Mouse (Mus musculus) frontal cortex, adult 2 months (tissue): ENCODE data around the gene Gm17545. TPM values are rescaled to one million over a fixed set of nuclear protein-coding genes. Genes with fewer than 3 reads are reported as not detected.

Source experiments
- DNase-seq, 2 experiments: peaks; one replicate each; pipeline ENCODE4 v3.0.0; 2022; ENCODE audit warnings: low spot score in 1 of 2; ENCODE audit errors: extremely low spot score in 1 of 2
- polyA plus RNA-seq: library from polyadenylated mRNA; depleted of rRNA; stranded (reverse); fragments of >200 nt; gene quantifications from 2 replicates; pipeline ENCODE4 v1.2.3, GENCODE M21; 2012

Gene Gm17545
- polyA plus RNA-seq, 1 experiment: not detected

DNA sequence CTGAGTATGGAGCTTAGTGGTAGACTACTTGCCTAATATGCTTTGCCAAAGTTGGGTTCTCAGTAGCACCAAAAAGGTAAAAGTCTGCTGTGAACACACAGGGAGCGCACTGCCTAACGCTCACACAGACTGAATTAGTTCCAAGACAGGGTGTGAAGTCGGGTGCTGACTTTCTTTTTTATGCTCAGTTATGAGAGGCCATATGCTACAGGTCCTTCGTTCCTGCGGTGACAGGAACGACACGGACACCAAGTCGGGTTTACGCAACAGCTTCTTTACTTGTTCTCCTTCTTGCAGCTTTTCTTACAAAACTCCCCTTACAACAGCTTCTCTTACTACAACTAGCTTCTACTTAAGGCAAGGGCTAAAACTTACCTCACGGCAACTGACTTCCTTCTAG is 10.9 kb upstream of the Gm17545 start:
- no peak for DNase-seq

DNA sequence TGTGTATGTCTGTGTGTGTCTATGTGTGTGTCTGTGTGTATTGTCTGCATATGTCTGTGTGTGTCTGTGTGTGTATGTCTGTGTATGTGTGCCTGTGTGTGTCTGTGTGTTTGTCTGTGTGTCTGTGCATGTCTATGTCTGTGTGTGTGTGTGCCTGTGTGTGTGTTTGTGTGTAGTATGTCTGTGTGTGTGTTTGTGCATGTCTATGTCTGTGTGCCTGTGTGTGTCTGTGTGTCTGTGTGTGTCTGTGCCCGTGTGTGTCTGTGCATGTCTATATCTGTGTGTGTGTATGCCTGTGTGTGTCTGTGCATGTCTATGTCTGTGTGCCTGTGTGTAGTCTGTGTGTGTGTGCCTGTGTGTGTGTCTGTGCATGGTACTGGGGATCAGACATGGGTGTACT is 9.0 kb upstream of the Gm17545 start:
- no peak for DNase-seq

GRCm38 (mm10) chr9:22447213-22447612 is 6.9 kb upstream of the Gm17545 start:
- no peak for DNase-seq

- no peak for DNase-seq
Observed at GRCm38 (mm10) chr9:22448420-22448819, 5.7 kb upstream of the Gm17545 start.

DNA sequence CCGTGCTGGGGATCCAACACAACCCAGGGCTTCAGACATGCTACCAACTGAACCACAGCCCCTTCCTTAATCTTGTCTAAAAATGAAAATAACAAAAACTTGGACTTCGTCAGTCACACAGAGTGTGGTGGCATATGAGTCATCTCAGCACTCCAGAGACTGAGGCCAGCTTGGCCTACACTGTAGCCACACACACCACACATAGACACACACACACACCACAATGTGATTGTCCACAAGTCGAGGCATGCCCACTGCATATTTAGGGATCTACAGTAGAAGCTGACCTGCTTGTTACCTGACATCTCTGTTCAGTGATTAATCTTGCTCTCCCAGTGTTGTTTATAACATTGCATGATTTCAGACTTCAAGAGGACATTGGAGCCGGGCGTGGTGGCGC is 4.9 kb upstream of the Gm17545 start:
- no peak for DNase-seq

DNA sequence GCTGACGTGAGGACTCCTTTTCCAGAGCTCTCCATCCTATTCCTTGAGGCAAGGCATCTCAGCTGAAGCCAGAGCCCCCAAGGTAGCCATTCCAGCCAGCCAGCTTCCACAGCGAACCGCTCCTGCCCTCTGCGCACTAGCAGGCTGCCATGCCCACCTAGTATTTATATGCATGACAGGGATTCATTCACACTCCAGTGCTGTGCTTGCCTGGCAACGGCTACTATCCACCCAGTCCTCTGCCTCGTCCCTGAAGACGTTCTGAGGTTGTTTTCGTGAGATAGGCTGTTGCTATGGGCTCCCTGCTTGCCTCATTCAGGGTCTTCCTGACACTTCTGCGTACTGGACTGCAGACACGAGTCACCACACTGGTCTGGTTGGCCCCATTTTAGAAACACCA is 1.4 kb upstream of the Gm17545 start:
- peak in 1 of 2 experiments; percentile 14 for DNase-seq

GRCm38 (mm10) chr9:22453501-22453924 is 577 bp upstream of the Gm17545 start:
- DNase-seq: peak in 1 of 2 experiments; percentile 12

DNA sequence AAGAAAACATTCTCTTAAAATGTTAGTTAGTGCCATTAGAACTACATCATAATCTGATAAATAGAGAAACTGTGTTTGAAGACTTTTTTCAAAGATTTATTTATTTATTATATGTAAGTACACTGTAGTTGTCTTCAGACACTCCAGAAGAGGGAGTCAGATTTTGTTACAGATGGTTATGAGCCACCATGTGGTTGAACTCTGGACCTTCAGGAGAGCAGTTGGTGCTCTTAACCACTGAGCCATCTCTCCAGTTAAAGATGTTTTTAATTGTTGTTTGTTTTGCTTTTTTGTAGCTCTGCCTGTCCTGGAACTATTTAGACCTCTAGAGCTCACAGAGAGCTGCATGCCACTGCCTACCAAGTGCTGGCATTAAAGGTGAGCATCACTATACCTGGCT is 951 bp downstream of the Gm17545 start:
- DNase-seq: no peak

DNA sequence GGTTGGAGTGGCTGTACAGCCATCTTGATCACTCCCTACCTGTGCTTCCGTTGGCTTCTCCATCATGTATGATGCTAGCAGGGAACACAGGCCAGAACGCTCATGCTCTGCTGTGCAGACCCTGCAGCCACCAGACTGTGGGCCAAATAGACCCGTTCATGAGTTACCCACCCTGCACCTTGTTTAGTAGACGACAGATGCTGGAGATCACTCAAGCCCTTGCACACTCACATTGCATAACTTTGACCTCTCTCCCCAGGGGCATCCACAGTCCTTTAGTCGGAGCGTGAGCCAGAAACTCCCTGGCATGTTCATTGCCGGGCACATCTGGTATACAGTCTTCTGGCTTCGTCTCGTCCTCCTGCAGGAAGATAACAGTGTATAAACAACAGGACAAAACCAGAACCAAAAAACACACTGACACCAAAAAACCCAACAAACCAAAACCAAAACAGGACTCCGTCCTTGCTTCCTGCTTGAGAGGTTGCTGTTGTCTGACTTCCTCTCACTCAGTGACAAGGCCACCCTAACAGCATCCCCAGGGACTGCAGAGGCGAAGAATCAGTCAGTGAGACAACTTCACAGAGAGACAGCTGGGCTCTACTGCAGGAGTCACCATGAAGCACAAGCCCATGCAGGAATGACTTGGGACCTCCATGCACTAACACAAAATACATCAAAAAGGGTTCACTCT is 3.2 kb downstream of the Gm17545 start:
- DNase-seq: no peak

DNA sequence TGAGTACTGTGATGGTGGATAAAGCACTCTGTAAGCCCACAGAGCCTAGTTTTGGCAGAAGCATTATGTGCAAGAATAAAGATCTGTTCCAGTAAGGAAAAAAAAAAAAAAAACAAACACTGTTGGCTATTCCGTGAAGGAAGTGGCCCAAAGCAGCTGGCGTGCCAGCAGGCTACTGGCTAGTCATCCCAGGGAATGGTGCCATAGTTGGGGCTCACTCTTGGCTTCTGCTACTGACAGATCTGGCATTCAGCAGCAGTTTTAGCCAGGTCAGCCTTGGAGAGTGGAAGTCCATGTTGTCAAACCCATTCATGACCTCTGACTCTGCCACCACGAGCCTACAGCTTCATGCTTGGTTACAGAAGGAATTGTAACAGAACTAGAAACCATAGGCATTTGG is 7.9 kb downstream of the Gm17545 start:
- peak in 1 of 2 experiments; percentile 53 for DNase-seq

DNA sequence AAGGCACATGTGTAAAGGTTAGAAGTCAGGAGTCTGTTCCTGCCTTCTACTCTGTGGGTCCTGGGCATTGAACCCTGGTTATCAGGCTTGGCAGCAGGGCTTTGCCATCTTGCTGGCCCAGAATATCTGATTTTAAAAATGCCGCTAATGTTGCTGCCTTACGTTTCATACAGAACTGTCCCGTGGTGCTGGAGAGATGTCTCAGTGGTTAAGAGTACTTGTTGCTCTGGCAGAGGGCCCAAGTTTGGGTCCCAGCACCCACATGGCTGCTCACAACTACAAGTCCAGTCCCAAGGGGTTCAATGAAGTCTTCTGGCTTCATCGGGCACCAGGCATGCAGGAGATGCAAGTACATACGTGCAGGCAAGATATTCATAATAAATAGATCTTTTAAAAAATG is 12.1 kb downstream of the Gm17545 start:
- DNase-seq: no peak

DNA sequence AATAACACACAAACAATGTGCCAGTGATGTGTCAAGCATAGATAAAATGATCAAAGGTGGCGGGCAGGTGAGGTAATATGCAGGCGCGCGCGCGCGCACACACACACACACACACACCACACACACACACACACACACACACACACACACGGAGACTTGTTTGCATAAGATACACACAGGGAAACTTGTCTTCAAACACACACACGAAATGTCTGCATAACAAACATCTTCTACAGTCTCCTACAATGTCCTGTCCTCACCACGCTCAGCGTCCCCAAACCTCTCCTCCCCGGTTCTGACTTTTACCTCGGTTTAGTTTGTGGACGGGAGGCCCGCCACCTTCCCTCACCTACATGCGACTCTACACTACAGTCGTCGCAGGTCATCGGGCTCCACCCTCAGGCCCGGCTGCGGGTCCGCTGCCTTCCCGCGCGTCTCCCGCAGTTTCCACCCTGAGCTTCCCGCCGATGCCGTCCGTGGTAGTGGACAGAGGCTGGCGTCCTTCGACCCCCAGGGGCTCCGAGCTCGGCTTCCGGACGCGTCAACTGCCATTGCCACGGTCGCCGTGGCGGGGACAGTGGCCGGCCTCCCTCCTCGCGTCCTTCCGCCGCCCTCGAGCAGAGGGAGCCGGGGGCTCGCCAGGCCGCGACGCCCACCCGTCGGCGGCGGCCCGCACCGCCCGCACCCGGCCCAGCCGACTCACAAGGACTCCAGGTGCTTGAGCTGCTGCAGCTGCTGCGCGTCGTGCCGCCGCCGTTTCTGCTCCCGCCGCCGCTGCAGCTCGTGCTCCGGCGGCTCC is 13.5 kb downstream of the Gm17545 start:
- DNase-seq: peak in 1 of 2 experiments; percentile 33

GRCm38 (mm10) chr9:22468170-22468898 is 14.2 kb downstream of the Gm17545 start:
- DNase-seq: peak in 1 of 2 experiments; percentile 32

GRCm38 (mm10) chr9:22468899-22469259 is 14.8 kb downstream of the Gm17545 start:
- no peak for DNase-seq

DNA sequence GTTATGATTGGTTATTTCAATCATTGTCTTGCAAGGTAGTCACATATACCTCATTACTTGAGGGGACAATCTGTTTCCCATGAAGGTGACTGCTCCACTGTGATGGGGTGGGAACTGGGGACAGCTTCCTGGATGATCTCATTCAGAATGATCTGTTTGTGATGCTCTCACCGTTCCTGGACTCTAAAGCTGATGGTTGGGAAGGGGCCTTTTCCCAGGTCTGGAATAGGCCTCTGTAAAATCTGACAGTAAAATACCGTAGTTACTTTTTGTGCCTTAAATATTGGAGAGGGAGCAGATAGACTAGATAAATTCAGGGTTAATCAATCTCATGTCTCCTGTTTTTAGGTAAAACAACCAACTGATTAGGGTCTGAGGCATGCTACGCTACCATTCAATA is 15.6 kb downstream of the Gm17545 start, which contains the start of gene Rp9:
TSS of gene Rp9 (minus strand) at position 101 of the 400 bp plus-strand sequence.
- no peak for DNase-seq

DNA sequence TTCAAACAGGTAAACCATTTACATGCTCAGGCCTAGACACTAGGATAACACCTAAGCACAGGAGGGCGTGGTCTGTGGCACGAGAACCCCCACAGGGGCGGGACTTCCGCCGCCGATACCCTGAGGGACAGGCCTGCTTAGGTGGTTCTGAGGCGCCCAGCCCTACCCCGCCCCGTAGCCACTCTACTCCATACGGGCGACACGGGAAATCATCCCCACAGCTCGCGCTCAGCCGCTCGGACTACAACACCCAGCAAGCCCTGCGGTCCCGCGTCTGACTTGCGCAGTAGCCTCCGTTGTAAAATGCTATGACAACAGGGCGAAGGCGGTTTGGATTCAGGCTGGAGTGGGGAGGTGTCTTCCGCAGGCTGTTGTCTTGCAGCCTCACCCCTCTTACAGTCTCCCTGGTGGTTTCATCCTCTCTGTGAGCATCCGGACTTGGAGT is 21.4 kb downstream of the Gm17545 start, which contains the start of gene Bbs9:
TSS of gene Bbs9 (plus strand) at position 292 of the 445 bp plus-strand sequence.
- peak; percentile 94 to 96 for DNase-seq

DNA sequence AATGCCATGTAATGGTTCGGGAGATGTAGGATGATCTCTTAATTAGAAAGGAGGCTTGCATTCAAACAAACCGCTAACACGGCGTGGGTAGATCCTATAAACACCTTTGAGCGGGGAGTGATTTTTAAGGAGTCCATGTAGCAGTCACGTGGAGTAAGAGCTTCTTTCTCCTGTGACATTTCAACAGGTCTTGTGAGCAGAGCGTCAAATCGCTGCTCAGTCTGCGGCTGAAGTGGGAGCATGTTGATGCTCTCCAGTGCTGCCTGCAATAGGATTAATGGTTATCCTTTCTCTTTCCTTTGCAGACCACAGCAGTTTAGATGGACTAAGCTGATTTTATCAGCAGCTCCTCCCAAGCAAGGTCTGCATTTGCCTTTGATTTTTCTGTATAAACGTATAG is 22.2 kb downstream of the Gm17545 start:
- DNase-seq: peak in 1 of 2 experiments; percentile 38

GRCm38 (mm10) chr9:22478946-22479345 is 24.9 kb downstream of the Gm17545 start:
- no peak for DNase-seq

DNA sequence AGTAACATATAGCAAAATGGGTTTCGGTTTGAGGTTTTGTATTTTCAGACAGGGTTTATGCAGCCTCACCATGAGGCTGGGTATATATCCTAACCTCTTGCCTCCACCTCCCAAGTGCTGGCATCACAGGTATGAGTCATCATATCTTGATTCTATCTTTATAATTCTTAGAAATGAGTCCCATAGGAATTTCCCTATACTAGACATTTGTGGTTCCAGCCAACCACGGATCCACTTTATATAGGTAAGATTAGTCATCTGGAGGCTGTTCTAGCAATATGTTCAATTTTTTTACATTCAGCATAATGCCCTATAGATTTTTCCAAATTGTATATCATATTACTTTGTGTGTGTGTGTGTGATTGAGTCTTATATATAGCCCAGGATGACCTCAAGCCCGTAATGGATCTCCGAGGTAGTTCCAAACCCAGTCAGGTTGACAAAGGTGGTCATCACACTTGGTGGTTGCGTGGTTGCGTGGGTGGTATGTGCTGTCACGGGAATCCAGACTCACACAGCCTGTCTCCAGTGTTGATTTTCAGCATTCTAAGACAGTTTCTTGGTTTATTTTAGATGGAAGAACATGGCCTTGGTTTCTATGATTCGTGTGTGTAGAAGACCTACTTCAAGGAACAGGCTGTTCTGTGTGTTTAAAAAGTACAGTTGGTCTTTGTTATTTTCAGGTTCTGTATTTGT is 29.9 kb downstream of the Gm17545 start:
- DNase-seq: peak in 1 of 2 experiments; percentile 50

DNA sequence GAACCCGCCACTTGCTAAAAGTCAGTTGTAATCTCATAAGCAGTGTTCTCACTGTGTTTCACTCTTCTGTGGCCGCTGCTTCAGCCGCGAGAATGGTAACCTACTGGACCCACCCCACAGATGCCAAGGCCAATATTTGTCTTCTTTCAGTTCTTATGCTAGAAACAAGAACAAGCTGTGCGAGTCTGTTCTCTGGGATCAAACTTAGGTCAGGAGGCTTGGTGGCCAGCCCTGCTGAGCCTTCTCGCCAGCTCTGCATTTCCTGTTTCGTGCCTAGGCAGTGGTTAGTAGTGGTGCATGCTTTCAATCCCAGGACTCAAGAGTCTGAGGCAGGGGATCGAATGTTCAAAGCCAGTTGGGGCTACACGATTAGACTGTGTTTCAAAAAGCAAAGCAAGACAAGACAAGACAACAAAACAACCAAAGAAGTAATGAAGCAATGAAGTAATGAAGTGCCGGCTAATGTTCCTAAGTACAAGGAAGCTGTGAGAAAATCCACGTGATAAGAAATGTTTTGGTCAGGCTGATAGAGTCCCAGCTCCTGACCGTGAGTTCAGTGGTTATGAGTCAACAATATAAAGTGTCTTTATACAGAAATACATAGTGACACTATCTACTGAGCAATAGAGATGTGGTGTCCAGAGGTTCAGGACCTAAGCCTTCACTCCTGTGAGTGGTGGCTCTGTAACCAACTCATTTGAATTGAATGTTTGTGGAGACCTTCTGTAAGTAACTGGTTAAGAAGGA is 30.6 kb downstream of the Gm17545 start:
- DNase-seq: no peak
